Mouse (Mus musculus): ENCODE data around the gene Mgat4e.

The Mgat4e gene

DNA sequence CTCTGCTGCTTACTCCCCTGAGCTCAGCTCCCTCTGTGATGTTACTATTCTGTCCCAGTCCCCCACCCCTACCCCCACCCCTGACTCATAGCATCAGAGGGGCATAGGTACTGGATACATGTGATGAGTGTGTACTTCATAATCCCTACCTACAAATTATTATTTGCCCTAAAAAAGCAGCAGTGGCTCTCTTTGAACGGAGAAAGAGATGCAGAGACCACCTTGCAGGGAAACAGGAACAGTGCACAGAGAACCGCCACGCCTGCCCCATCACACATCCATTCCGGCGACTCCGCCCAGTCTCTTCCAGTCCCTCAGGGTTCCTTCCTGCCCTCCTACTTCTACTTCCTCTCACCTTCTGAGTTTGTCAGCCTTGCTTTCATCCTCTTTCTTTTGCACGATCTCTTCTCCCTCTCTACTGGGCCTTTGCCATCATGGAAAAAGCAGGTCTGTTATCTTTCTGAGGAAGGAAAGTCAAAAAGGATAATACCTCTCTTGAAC lies at the start of gene Mgat4e:
Gene Mgat4e (minus strand): TSS at position 51 of the 501 bp plus-strand sequence.
- DNase-seq (ENCODE audit: low spot score in 2 of 2), result no peak

DNA sequence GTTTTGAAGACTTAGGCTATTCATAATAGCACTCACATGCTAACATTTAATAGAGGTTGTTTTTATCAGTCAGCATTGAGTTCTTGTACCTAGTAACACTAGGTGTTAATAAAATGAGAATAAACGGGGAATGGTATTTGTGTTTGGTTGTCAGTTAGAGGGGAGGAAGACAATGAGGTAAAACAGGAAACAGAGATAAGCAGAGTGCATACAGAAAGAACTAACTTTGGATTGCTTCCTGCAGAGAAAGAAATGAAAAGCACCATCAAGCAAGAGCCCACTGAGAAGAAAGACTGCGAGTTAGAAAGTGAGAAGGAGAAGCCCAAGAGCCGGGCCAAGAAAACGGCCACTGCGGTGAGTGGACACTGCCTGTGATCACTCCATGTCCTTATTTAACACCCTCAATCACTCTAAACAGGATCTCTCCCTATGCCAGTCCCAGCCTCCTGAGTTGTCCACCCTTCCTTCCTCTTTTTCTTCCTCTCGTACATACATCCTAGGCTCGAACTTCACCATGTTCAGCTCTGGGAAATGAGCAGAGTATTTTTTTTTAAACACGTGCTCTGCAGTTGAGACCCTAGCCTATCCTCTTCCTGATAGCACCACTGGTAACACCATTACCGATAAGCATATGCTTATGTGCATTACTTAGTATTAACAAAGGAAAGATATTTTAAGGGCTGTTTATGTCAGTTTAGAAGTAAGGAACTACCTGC lies 48.0 kb upstream of the Mgat4e start:
- DNase-seq (ENCODE audit: low spot score in 2 of 2), result no peak

DNA sequence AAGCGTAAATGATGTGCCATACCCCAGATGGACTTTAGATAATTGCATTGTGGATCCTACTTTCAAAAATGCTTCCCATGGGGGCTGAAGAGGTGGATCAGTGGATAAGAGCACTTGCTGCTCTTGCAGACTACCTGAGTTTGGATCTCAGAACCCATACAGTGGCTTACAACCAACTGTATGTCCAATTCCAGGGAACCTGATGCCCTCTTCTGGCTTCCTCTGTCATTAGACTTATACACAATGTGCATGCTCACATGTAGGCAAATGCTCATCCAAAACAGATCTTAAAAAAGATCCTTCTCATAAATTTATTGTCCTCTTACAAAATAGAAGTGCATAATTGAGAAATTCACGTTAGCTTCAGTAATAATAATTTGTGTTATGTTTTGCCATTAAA lies 42.3 kb upstream of the Mgat4e start:
- DNase-seq (ENCODE audit: low spot score in 2 of 2), result no peak

- DNase-seq (ENCODE audit: low spot score in 2 of 2), result no peak
These were observed 40.2 kb upstream of the Mgat4e start for GRCm38 (mm10) chr1:134589676-134590075.

DNA sequence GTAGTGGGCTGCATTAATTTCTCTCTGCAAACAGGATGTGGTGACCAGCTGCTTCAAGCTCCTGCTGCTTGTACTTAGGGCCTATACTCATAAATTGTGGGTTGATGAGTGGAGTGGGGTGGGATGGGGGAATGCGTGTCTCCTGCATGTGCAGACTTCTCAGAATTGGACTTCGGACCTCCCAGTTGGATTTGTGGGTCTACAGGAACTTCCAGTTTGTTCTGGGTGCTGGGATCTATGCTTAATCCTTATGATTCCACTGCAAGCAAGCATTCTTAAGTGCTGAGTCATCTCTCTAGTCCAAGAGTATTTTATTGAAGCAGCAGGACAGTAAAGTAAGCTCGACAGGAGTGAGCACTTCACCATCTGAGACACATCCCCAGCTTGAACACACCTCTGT lies 34.1 kb upstream of the Mgat4e start:
- DNase-seq (ENCODE audit: low spot score in 2 of 2), result no peak

GRCm38 (mm10) chr1:134580796-134581195 lies 31.3 kb upstream of the Mgat4e start:
- no peak for DNase-seq (ENCODE audit: low spot score in 2 of 2)

DNA sequence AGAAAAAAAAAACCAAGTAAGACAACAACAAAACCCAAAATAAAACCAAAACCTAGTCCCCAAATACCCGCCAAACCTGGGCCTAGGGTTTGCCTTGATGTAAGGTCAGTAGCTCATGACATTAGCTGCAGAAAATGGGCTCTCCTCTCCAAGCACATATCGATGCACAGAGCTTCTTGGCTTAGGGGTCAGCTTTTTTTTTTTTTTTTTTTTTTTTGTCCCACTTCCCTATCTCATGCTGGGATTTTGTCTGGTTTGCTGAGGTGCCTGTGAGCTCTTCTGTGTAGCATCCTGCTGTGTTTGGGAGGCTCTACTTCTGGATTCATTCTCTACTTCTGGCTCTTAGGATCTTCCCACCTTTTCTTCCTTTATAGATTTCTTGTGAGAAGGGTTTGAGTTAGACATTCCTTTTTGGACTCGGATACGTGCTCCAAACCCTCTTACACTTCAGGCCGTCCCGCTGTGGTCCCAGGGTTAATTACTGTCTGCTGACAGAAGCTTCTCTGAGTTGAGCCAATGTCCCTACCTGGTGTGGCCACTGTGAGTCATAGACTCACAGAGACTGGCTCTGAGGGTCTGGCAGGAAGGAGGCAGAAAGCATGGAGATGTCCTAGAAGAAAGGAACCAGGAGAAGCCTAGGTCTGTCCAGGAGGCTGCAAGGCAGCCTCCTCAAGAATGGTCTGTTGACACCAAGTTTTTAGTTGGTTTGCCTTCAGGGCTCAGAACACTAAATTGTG lies 28.1 kb upstream of the Mgat4e start:
- DNase-seq (ENCODE audit: low spot score in 2 of 2), result no peak

GRCm38 (mm10) chr1:134573932-134574315 lies 24.4 kb upstream of the Mgat4e start:
- DNase-seq (ENCODE audit: low spot score in 2 of 2), result no peak

DNA sequence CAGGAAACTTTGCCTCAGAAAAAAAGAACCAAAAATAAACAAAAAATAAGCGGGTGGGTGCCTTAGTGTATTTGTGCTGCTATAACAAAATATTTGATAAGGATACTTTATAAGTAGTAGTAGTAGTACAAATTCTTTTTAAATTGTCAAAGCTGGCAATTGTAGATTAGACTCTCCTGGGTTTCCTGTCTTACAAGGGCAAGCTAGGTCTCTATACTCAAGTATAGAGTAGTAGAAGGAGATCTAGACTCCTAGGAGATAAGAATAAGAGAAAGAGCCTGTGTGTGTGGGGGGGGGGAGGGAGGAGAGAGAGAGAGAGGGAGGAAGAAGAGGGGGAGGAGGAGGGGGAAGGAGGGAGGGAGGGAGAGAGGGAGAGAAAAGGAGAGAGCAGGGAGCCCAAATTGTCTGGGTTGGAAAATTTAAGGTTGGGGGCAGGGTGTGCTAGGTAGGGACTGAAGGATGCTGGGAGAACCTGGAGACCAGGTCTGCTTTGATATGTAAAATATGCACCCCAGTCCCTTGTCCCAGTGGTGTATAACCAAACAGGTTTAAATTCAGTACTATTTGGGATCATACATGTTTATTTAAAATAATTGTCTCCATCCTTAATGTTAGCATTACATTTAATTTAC lies 23.9 kb upstream of the Mgat4e start:
- DNase-seq (ENCODE audit: low spot score in 2 of 2), result no peak

- DNase-seq (ENCODE audit: low spot score in 2 of 2), result no peak
These were observed 21.1 kb upstream of the Mgat4e start for GRCm38 (mm10) chr1:134570631-134571030.

DNA sequence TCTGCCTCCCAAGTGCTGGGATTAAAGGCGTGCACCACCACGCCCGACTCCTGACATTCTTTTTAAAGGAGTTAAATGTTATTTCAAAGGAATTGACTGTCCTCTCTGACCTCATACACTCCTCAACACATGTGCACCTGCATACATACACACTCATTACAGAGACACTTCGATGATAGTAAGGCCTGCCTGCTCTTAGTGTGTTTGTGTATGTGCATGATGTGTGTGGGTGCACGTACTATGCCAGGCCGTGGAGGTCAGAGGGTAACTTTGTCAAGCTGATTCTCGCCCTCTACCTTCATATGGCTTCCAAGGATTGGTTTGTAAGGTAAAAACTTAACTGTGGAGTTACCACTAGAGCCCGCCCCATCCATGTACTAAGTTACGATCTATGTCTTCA lies 20.7 kb upstream of the Mgat4e start:
- no peak for DNase-seq (ENCODE audit: low spot score in 2 of 2)

DNA sequence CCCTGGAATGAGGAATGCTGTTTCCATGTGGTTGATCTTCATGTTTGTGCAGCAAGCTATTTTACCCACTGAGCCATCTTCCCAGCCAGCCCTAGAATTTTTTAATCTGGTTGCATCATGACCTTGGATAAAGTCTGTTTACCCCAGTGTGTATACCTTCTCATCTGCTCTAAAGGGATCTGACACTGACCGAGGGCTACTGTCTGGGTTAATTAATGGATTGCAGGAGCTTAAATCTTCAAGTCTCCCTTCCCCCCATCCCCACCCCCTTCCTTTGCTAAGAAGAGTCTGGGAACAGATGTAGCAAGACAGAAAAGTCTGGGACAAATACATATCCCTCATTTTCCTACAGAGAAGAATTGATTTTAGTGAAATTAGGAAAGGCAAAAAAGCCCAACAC lies 18.0 kb upstream of the Mgat4e start:
- no peak for DNase-seq (ENCODE audit: low spot score in 2 of 2)

GRCm38 (mm10) chr1:134563726-134564125 lies 14.2 kb upstream of the Mgat4e start:
- no peak for DNase-seq (ENCODE audit: low spot score in 2 of 2)

DNA sequence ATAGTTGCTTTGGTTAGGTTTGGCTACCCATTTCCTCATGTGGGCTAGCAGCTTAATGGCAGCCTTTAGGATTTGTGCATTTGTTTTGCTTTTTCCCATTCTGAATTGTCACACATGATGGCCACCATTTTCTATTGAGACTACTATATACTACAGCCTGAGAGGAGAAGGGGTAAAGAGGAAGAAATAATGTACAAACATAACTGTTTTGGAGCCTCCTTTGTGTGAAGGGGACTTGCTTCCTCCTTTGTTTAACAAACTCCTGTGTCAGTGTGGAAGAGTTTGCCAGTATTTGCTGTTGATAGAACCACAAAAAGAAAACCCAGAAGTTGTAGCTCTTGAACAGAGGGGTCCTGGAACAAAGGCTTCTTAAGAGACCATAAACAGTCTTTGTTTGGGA lies 13.0 kb upstream of the Mgat4e start:
- no peak for DNase-seq (ENCODE audit: low spot score in 2 of 2)

- DNase-seq (ENCODE audit: low spot score in 2 of 2), result no peak
These were observed 12.3 kb upstream of the Mgat4e start for GRCm38 (mm10) chr1:134561770-134562143.

GRCm38 (mm10) chr1:134560801-134561769 lies 11.6 kb upstream of the Mgat4e start:
- DNase-seq (ENCODE audit: low spot score in 2 of 2), result peak; percentile 10 to 37

GRCm38 (mm10) chr1:134560396-134560795 lies 10.9 kb upstream of the Mgat4e start:
- DNase-seq (ENCODE audit: low spot score in 2 of 2), result peak in 1 of 2 experiments; percentile 42

DNA sequence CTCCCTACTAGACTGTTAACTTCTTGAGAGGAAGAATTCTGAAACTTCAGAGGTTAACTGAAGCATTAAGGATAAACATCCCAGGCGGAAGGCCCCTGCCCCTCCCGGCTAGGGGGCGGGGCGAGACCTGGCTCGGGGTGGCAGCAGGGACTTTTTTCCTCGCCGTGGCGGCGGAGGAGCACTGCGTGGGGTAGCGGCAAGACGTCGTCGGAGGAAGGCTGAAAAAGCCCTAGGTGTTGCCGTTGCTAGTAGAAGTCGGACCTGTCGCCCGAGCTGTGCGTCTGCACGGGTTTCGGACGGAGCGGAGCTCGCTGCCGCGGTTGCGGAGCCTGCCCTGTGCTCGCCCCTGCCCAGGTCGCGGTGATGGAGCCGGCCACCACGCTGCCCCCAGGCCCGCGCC lies 10.5 kb upstream of the Mgat4e start, which contains the start of gene Kdm5b:
Gene Kdm5b (plus strand): TSS at position 196 of the 400 bp plus-strand sequence.
- DNase-seq (ENCODE audit: low spot score in 2 of 2), result peak; percentile 90 to 96

DNA sequence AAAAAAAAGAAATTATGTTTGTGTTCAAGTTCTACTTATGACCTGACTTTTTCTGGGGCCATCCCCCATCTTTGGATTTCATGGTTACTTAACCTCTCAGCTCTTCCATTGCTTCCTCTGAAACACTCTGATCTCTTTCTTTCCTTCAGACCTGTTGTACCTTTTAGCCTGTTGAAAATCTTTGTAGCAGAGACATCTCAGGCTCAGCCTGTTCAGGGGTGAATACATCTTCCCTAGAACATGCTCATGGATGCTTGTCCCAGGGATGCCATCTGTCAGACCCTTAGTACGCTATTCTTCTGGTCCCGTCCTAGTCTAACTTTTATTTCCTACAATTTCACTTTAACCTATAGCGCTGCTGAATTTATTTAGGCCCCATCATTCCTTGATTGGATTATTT lies 9.7 kb upstream of the Mgat4e start:
- no peak for DNase-seq (ENCODE audit: low spot score in 2 of 2)

DNA sequence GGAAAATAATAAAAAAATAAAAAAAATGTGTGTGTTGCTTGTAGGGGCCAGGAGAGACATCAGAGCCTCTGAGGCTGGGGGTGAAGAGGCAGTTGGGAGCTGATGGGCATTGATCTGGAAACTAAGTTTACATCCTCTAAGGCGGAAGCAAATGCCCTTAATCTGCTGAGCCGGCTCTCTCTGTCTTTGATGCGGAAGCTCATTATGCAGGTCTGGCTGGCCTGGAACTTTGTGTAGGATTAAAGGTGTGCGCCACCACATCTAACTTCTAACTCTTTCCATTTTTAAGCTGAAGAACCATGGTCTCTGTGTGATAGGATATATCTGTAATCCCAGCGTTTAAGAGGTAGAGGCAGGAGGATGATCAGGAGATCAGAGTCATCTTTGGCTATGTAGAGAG lies 9.0 kb upstream of the Mgat4e start:
- no peak for DNase-seq (ENCODE audit: low spot score in 2 of 2)

- peak; percentile 88 to 93 for DNase-seq (ENCODE audit: low spot score in 2 of 2)
These were observed 7.3 kb upstream of the Mgat4e start for GRCm38 (mm10) chr1:134556671-134557218.

Measured in urinary bladder, adult 18-20 months (tissue).